Mouse (Mus musculus) stomach, embryonic 16.5 days (tissue): ENCODE measurements around the gene Cfap97d1. TPM values are rescaled to one million over a fixed set of nuclear protein-coding genes. Genes with fewer than 3 reads are reported as not detected.
A peak's percentile ranks its signal among the peaks of the same experiment; 100 is the strongest.
"Not testable (repeated sequence)": the region's sequence is repeated elsewhere in the genome, so short reads cannot be mapped to it uniquely, and the experiment has no call there.

Source experiments
- ATAC-seq: fragments of 200-750 bp; cut with Nextera tagmentation; 2 replicates; pipeline ENCODE4 v1.8.0; 2017; ENCODE audit warnings: moderate number of reproducible peaks, moderate TSS enrichment; ENCODE audit not compliant: insufficient read depth, low FRiP score
- H3K27ac ChIP-seq: fragments of 300-500 bp; sonication (generic); 2 replicates; pipeline ENCODE4 v1.5.1; 2014; ENCODE audit warnings: low read length
- H3K27me3 ChIP-seq: fragments of 300-500 bp; sonication (generic); 2 replicates; pipeline ENCODE4 v1.6.1; 2014; ENCODE audit warnings: low read length, control low read depth, mixed read lengths; ENCODE audit not compliant: control insufficient read depth, insufficient read depth
- H3K36me3 ChIP-seq: fragments of 300-500 bp; sonication (generic); 2 replicates; pipeline ENCODE4 v1.6.1; 2014; ENCODE audit warnings: low read length; ENCODE audit not compliant: control insufficient read depth, insufficient read depth
- H3K4me1 ChIP-seq: fragments of 300-500 bp; sonication (generic); 2 replicates; pipeline ENCODE4 v1.6.1; 2014; ENCODE audit warnings: low read length, control low read depth, mixed read lengths; ENCODE audit not compliant: control insufficient read depth, insufficient read depth
- H3K4me2 ChIP-seq: fragments of 300-500 bp; sonication (generic); 2 replicates; pipeline ENCODE4 v1.6.1; 2014; ENCODE audit warnings: low read depth, low read length, mixed read lengths
- H3K4me3 ChIP-seq: fragments of 300-500 bp; sonication (generic); replicated peaks from 2 replicates; pipeline ENCODE4 v1.5.1; 2014; ENCODE audit warnings: mild to moderate bottlenecking, low read length
- H3K9ac ChIP-seq: fragments of 300-500 bp; sonication (generic); 2 replicates; pipeline ENCODE4 v1.6.1; 2014; ENCODE audit warnings: low read length
- H3K9me3 ChIP-seq: fragments of 300-500 bp; sonication (generic); replicated peaks from 2 replicates; pipeline ENCODE4 v1.6.1; 2016; ENCODE audit warnings: low read length, control low read depth; ENCODE audit not compliant: control insufficient read depth
- WGBS: fragments of 180-500 bp; shearing (Covaris S2); extraction: QIAGEN DNeasy Blood & Tissue Kit; methylation state at CpG from one replicate; pipeline ENCODE4 v1.1.7; 2014; 5-methylcytosine and 5-hydroxymethylcytosine counted together
- polyA plus RNA-seq: library from polyadenylated mRNA; unstranded; fragments of >200 nt; fragmentation: Nextera tagmentation; extraction: Ambion mirVana; gene quantifications from 2 replicates; pipeline ENCODE4 v1.2.1, GENCODE M21; 2015

Gene Cfap97d1
- polyA plus RNA-seq, 1 experiment from 2014 or later: not detected

GRCm38 (mm10) chr11:101981850-101982249, 2.2 kb upstream of the Cfap97d1 start:
- H3K27me3 ChIP-seq: no peaks in the 10 kb centered on the region
- no peak overlapping the region for H3K9ac ChIP-seq
- peaks cover 16% of the 10 kb centered on the region for H3K4me1 ChIP-seq
- no peak for ATAC-seq
- WGBS: 83% methylated on average over 12 of the region's 12 CpGs
- H3K4me3 ChIP-seq: no peak overlapping the region
- no peak overlapping the region for H3K27ac ChIP-seq
- no peaks in the 10 kb centered on the region for H3K36me3 ChIP-seq
- H3K4me2 ChIP-seq: no peak overlapping the region
- H3K9me3 ChIP-seq: no peaks in the 10 kb centered on the region

GRCm38 (mm10) chr11:101982981-101983411, 1.1 kb upstream of the Cfap97d1 start:
- Histone ChIP-seq H3K27me3 (no peaks in the 10 kb centered on the region), H3K4me1 (peaks cover 16% of the 10 kb centered on the region), H3K9ac (0 out of 2 replicates have a peak overlapping the region, but pooled peaks have one; percentile 5), H3K36me3 (no peaks in the 10 kb centered on the region), H3K9me3 (no peaks in the 10 kb centered on the region), H3K4me2 (peak overlapping the region; percentile 97; the same call in 1 of the 2 replicates), H3K4me3 (no peak overlapping the region), H3K27ac (peak overlapping the region; percentile 13; the same call in 1 of the 2 replicates)
- ATAC-seq: no peak
- WGBS: 54% methylated on average over 6 of the region's 6 CpGs

- peak overlapping the region; percentile 13; the same call in 1 of the 2 replicates for H3K27ac ChIP-seq
- no peaks in the 10 kb centered on the region for H3K36me3 ChIP-seq
- peak overlapping the region; percentile 97 for H3K4me2 ChIP-seq
- ATAC-seq: no peak
- H3K27me3 ChIP-seq: no peaks in the 10 kb centered on the region
- H3K4me1 ChIP-seq: peaks cover 16% of the 10 kb centered on the region
- H3K4me3 ChIP-seq: peak overlapping the region; percentile 71
- WGBS: 62% methylated on average over 10 of the region's 10 CpGs
- H3K9me3 ChIP-seq: no peaks in the 10 kb centered on the region
- H3K9ac ChIP-seq: peak overlapping the region; percentile 5; the same call in 1 of the 2 replicates
These were observed 603 bp upstream of the Cfap97d1 start for GRCm38 (mm10) chr11:101983431-101983921.

- H3K27ac ChIP-seq, ATAC-seq, H3K4me3 ChIP-seq, H3K9me3 ChIP-seq, H3K9ac ChIP-seq, H3K36me3 ChIP-seq, H3K27me3 ChIP-seq: not testable (repeated sequence)
- 36% methylated on average over 6 of the region's 6 CpGs for WGBS
- Histone ChIP-seq H3K4me2 (peak overlapping the region; percentile 97; the same call in 1 of the 2 replicates), H3K4me1 (peaks cover 16% of the 10 kb centered on the region)
These were observed 1.4 kb downstream of the Cfap97d1 start for GRCm38 (mm10) chr11:101985450-101985849.

GRCm38 (mm10) chr11:101985990-101986389, 1.9 kb downstream of the Cfap97d1 start:
- 3% methylated on average over 10 of the region's 10 CpGs for WGBS
- no peaks in the 10 kb centered on the region for H3K27me3 ChIP-seq
- H3K4me2 ChIP-seq: peak overlapping the region; percentile 33; the same call in 1 of the 2 replicates
- peaks cover 16% of the 10 kb centered on the region for H3K4me1 ChIP-seq
- H3K9ac ChIP-seq: no peak overlapping the region
- H3K27ac ChIP-seq: no peak overlapping the region
- no peaks in the 10 kb centered on the region for H3K36me3 ChIP-seq
- H3K9me3 ChIP-seq: no peaks in the 10 kb centered on the region
- peak; percentile 25; the same call in 1 of the 2 replicates for ATAC-seq
- H3K4me3 ChIP-seq: no peak overlapping the region

- Histone ChIP-seq H3K4me3 (no peak within 1 kb of the TSS), H3K4me1 (peaks cover 16% of the 10 kb centered on the region), H3K9ac (no peak within 1 kb of the TSS), H3K4me2 (peak within 1 kb of the TSS; percentile 33; the same call in 1 of the 2 replicates), H3K27ac (no peak within 1 kb of the TSS), H3K27me3 (no peaks in the 10 kb centered on the region), H3K36me3 (no peaks in the 10 kb centered on the region), H3K9me3 (no peaks in the 10 kb centered on the region)
- no peak for ATAC-seq
- WGBS: 77% methylated on average over 3 of the region's 3 CpGs
These were observed 2.8 kb downstream of the Cfap97d1 start, which contains the start of gene Dusp3 for GRCm38 (mm10) chr11:101986913-101987312. Gene Dusp3 (minus strand): TSS chr11:101987013.

GRCm38 (mm10) chr11:101990244-101990643, 6.2 kb downstream of the Cfap97d1 start:
- H3K9ac ChIP-seq: no peak overlapping the region
- 82% methylated on average over 3 of the region's 3 CpGs for WGBS
- H3K9me3 ChIP-seq: no peaks in the 10 kb centered on the region
- H3K4me1 ChIP-seq: 0 out of 2 replicates have a peak, but pooled peaks cover 2% of the 10 kb centered on the region
- H3K27me3 ChIP-seq: no peaks in the 10 kb centered on the region
- H3K27ac ChIP-seq: no peak overlapping the region
- ATAC-seq: no peak
- H3K4me3 ChIP-seq: no peak overlapping the region
- no peak overlapping the region for H3K4me2 ChIP-seq
- H3K36me3 ChIP-seq: no peaks in the 10 kb centered on the region

- H3K4me2 ChIP-seq: no peak overlapping the region
- H3K4me1 ChIP-seq: no peaks in the 10 kb centered on the region
- no peak for ATAC-seq
- WGBS: 71% methylated on average over 3 of the region's 3 CpGs
- H3K9me3 ChIP-seq: no peaks in the 10 kb centered on the region
- H3K36me3 ChIP-seq: no peaks in the 10 kb centered on the region
- H3K27ac ChIP-seq: no peak overlapping the region
- no peaks in the 10 kb centered on the region for H3K27me3 ChIP-seq
- no peak overlapping the region for H3K9ac ChIP-seq
- H3K4me3 ChIP-seq: no peak overlapping the region
These were observed 7.7 kb downstream of the Cfap97d1 start for GRCm38 (mm10) chr11:101991813-101992212.

GRCm38 (mm10) chr11:101992411-101992810, 8.3 kb downstream of the Cfap97d1 start:
- Histone ChIP-seq H3K4me3 (no peak overlapping the region), H3K9ac (no peak overlapping the region), H3K36me3 (no peaks in the 10 kb centered on the region), H3K4me1 (no peaks in the 10 kb centered on the region), H3K27me3 (no peaks in the 10 kb centered on the region), H3K27ac (no peak overlapping the region), H3K4me2 (no peak overlapping the region), H3K9me3 (no peaks in the 10 kb centered on the region)
- ATAC-seq: no peak
- WGBS: 87% methylated on average over 7 of the region's 7 CpGs
